Comparison of ENCODE assay signal across 8 mouse cellular contexts in the genomic region with DNA sequence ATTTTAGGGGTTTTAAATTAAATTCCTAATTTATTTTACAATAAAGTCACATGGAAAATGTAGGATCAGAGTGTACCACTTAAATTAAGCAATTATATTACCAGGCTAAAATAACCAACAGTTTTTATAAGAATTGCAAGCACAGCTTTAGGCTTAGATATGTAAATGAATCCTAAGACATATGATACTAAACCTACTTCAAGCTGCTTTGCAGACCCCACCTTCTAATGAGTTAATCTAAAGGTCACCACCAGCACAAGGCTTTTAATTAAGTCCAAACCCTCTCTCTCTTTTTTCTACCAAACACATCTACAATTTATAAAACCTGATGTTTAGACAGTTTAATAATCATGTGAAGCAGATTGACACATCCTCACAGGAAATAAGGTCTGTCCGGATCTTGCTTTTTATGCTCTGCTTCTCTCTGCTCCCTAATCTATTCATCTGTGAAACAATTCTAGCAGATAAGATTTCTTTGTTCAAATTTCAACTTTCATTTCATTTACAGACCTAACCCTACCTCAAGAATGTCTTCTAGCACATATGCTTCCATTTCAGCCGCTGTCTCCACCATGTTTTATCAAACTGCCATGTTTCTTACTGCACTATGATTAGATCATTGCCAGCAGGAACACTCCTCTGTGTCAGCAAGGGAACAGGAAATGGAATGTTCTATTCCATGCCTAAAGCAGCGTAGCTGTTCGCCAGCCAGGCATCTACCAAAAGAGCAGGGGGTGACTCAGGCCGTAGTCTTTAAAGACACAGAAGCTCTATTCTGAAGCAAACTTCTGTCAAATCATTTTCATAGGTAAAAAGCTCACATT. TPM values are rescaled to one million over a fixed set of nuclear protein-coding genes. Genes with fewer than 3 reads are reported as not detected.
DNase-seq lines count a peak whose midpoint lies in the region; ATAC-seq and TF ChIP-seq lines count a peak whose summit lies in the region.

No protein-coding gene starts in this region.

- peak overlapping the region; percentile 57 for H3K4me2 ChIP-seq in hindbrain, postnatal 0 days (ENCODE audit: low read depth, low read length)
- H3K4me2 ChIP-seq in lung, postnatal 0 days (replicated peaks; ENCODE audit: low read depth, low read length), result peak overlapping the region; percentile 23; the same call in 1 of the 2 replicates

- TF ChIP-seq CTCF in hindbrain, postnatal 0 days (IDR thresholded peaks at IDR 0.05; ENCODE audit: low read depth), result no peak
- TF ChIP-seq CTCF in lung, postnatal 0 days (IDR thresholded peaks at IDR 0.05), result no peak

- ATAC-seq in erythroblast, adult 5-6 weeks (replicated peaks; ENCODE audit: low FRiP score, poor library complexity, severe bottlenecking), result no peak
- ATAC-seq in common myeloid progenitor, adult 5-6 weeks (replicated peaks; ENCODE audit: low read depth, poor library complexity, severe bottlenecking), result peak; percentile 86
- peak; percentile 98 for ATAC-seq in hindbrain, postnatal 0 days
- peak; percentile 96 for ATAC-seq in lung, postnatal 0 days

- H3K4me3 ChIP-seq in erythroblast, embryonic 14.5 days (replicated peaks), result peak overlapping the region; percentile 33
- H3K4me3 ChIP-seq in hindbrain, postnatal 0 days (ENCODE audit: low read length), result peak overlapping the region; percentile 36
- H3K4me3 ChIP-seq in lung, postnatal 0 days (ENCODE audit: low read depth, low read length), result peak overlapping the region; percentile 19; the same call in 1 of the 2 replicates

- no peaks in the 10 kb centered on the region; the same call in none of the 2 replicates for H3K36me3 ChIP-seq in erythroblast, embryonic 14.5 days (ENCODE audit: control insufficient read depth)
- no peaks in the 10 kb centered on the region for H3K36me3 ChIP-seq in hindbrain, postnatal 0 days (ENCODE audit: insufficient read depth, low read length)
- no peaks in the 10 kb centered on the region for H3K36me3 ChIP-seq in lung, postnatal 0 days (ENCODE audit: insufficient read depth, low read length)

- peak overlapping the region; percentile 42 for H3K9ac ChIP-seq in hindbrain, postnatal 0 days (replicated peaks; ENCODE audit: low read length)
- no peak overlapping the region for H3K9ac ChIP-seq in lung, postnatal 0 days (replicated peaks; ENCODE audit: low read depth)

- TF ChIP-seq EP300 in lung, postnatal 0 days (IDR thresholded peaks at IDR 0.05), result no peak; the same call in none of the 2 replicates

- 11% methylated on average over 5 of the region's 5 CpGs for WGBS in hindbrain, postnatal 0 days
- 28% methylated on average over 5 of the region's 5 CpGs for WGBS in lung, postnatal 0 days

- peaks cover 25% of the 10 kb centered on the region for H3K4me1 ChIP-seq in erythroblast, embryonic 14.5 days (ENCODE audit: control insufficient read depth)
- no peaks in the 10 kb centered on the region; the same call in 1 of the 2 replicates for H3K4me1 ChIP-seq in hindbrain, postnatal 0 days (ENCODE audit: insufficient read depth, low read length)
- peaks cover 10% of the 10 kb centered on the region; the same call in 1 of the 2 replicates for H3K4me1 ChIP-seq in lung, postnatal 0 days (ENCODE audit: insufficient read depth, low read depth, low read length)

- H3K27ac ChIP-seq in hindbrain, postnatal 0 days, result peak overlapping the region; percentile 62
- H3K27ac ChIP-seq in lung, postnatal 0 days (ENCODE audit: low read length), result peak overlapping the region; percentile 43; the same call in 1 of the 2 replicates

- H3K9me3 ChIP-seq in erythroblast, embryonic 14.5 days (ENCODE audit: control insufficient read depth, low read length), result no peaks in the 10 kb centered on the region
- H3K9me3 ChIP-seq in hindbrain, postnatal 0 days (ENCODE audit: low read length), result no peaks in the 10 kb centered on the region
- no peaks in the 10 kb centered on the region for H3K9me3 ChIP-seq in lung, postnatal 0 days (ENCODE audit: low read length)

- DNase-seq in gastrocnemius, postnatal 10 days, result peak; percentile 47
- DNase-seq in hindbrain, postnatal 0 days (ENCODE audit: low spot score), result peak; percentile 87
- DNase-seq in layer of hippocampus, postnatal 25 days (ENCODE audit: extremely low spot score in 1 of 2, low spot score in 1 of 2), result peak; percentile 21 to 42
- peak; percentile 86 for DNase-seq in lung, postnatal 0 days (ENCODE audit: low spot score)
- DNase-seq in retina, adult 2 months (ENCODE audit: low read depth, low spot score), result peak; percentile 54

- H3K27me3 ChIP-seq in erythroblast, embryonic 14.5 days (ENCODE audit: control insufficient read depth), result no peaks in the 10 kb centered on the region
- no peaks in the 10 kb centered on the region for H3K27me3 ChIP-seq in hindbrain, postnatal 0 days (ENCODE audit: insufficient read depth, low read length)
- no peaks in the 10 kb centered on the region for H3K27me3 ChIP-seq in lung, postnatal 0 days (replicated peaks; ENCODE audit: insufficient read depth, low read length)

RNA-seq across cellular contexts. Expression of a gene that starts 27.0 kb away (rescaled TPM):
- polyA plus RNA-seq in erythroblast, embryonic 14.5 days (2012), result 0.48 and 0.51 TPM in 2 replicates
- total RNA-seq in erythroblast, adult 5-6 weeks (2015; ENCODE audit: low replicate concordance), result 43.3 and 46.3 TPM in 2 replicates
- 75.2 and 99.7 TPM in 2 replicates for total RNA-seq in erythroblast, adult 5-6 weeks (2017; ENCODE audit: low replicate concordance)
- total RNA-seq in common myeloid progenitor, adult 5-6 weeks (2017), result 149 and 213 TPM in 2 replicates
- 10 to 100 TPM; 49.5 to 65.3 TPM for total RNA-seq in gastrocnemius, postnatal 10 days (2021)
- 61.1 and 62.8 TPM in 2 replicates for total RNA-seq in hindbrain, postnatal 0 days (2014; rRNA removed)
- 21.1 and 23.2 TPM in 2 replicates for polyA plus RNA-seq in hindbrain, postnatal 0 days (2015; fragmentation: Nextera tagmentation; extraction: Ambion mirVana)
- total RNA-seq in layer of hippocampus, postnatal 25 days (2021), result 100 to 1,000 TPM in 1 of 2 experiments, 10 to 100 TPM in 1; 95.7 to 110 TPM
- polyA plus RNA-seq in lung, postnatal 0 days (2015; fragmentation: Nextera tagmentation; extraction: Ambion mirVana), result 16.0 and 17.3 TPM in 2 replicates

RNA-seq across cellular contexts. Expression of a gene that starts 27.7 kb away (rescaled TPM):
- 0.06 TPM in 1 of 2 replicates, not detected in the other for polyA plus RNA-seq in erythroblast, embryonic 14.5 days (2012)
- total RNA-seq in erythroblast, adult 5-6 weeks (2015; ENCODE audit: low replicate concordance), result 6.0 TPM in 1 of 2 replicates, not detected in the other
- total RNA-seq in erythroblast, adult 5-6 weeks (2017; ENCODE audit: low replicate concordance), result not detected in 2 replicates
- total RNA-seq in common myeloid progenitor, adult 5-6 weeks (2017), result 1.2 and 3.2 TPM in 2 replicates
- 1 to 10 TPM; 1.0 to 1.6 TPM for total RNA-seq in gastrocnemius, postnatal 10 days (2021)
- 0.68 and 1.4 TPM in 2 replicates for total RNA-seq in hindbrain, postnatal 0 days (2014; rRNA removed)
- polyA plus RNA-seq in hindbrain, postnatal 0 days (2015; fragmentation: Nextera tagmentation; extraction: Ambion mirVana), result 1.4 and 2.6 TPM in 2 replicates
- total RNA-seq in layer of hippocampus, postnatal 25 days (2021), result 1 to 10 TPM; 1.3 to 2.4 TPM
- polyA plus RNA-seq in lung, postnatal 0 days (2015; fragmentation: Nextera tagmentation; extraction: Ambion mirVana), result 5.3 and 5.8 TPM in 2 replicates

Comparison
In these comparisons a context has a peak if more than half of its experiments do, and no peak if none do; other contexts are left out.
1. DNase-seq: peak in every context shown above with its lines; median percentile 87 in hindbrain, postnatal 0 days; 86 in lung, postnatal 0 days; 54 in retina, adult 2 months; 47 in gastrocnemius, postnatal 10 days; 32 in layer of hippocampus, postnatal 25 days.